Mouse (Mus musculus): Measurements from ENCODE around the gene Ak1.

The Ak1 gene

GRCm38 (mm10) chr2:32628729-32629128 lies 7.2 kb downstream of the Ak1 start:
- DNase-seq = no peak

- DNase-seq = no peak
These were observed 7.9 kb downstream of the Ak1 start for GRCm38 (mm10) chr2:32629276-32629976.

GRCm38 (mm10) chr2:32630036-32630435 lies 8.5 kb downstream of the Ak1 start:
- no peak for DNase-seq

DNA sequence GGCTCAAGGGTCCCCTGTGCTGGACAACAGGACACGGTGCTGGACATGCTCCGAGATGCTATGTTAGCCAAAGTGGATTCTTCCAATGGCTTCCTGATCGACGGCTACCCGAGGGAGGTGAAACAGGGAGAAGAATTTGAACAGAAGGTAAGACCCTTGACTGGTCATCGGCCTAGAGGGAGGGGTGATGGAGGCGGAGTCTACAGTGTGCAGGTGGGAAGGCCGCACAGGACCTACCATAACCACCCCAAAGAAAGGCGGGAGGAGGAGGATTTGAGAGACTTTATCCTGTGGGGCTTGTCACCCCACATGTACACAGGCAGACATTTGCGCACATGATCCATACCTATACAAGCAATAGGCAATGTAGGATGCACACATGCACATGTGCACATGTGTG lies 9.5 kb downstream of the Ak1 start:
- DNase-seq = no peak

- peak; percentile 81 for DNase-seq
These were observed 10.3 kb downstream of the Ak1 start for GRCm38 (mm10) chr2:32631737-32632394.

DNA sequence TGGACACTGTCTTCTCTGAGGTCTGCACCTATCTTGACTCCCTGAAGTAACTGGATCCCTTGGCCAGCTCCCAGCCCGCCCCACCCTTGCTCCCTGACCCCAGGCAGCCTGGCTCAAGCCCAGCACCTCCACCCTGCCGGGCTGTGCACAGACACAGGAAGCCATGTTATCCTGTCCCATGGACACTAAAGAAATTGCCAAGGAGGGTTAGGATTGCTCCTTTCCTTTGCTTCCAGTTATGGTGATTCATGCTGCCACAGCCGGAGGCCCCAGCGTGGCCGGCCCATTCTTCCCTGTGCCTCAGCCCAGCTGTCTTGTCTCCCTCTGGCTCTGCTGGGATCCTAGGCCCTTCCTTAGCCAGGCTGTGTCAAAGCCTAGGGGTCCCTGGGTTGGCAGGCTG lies 12.1 kb downstream of the Ak1 start:
- DNase-seq = no peak

DNA sequence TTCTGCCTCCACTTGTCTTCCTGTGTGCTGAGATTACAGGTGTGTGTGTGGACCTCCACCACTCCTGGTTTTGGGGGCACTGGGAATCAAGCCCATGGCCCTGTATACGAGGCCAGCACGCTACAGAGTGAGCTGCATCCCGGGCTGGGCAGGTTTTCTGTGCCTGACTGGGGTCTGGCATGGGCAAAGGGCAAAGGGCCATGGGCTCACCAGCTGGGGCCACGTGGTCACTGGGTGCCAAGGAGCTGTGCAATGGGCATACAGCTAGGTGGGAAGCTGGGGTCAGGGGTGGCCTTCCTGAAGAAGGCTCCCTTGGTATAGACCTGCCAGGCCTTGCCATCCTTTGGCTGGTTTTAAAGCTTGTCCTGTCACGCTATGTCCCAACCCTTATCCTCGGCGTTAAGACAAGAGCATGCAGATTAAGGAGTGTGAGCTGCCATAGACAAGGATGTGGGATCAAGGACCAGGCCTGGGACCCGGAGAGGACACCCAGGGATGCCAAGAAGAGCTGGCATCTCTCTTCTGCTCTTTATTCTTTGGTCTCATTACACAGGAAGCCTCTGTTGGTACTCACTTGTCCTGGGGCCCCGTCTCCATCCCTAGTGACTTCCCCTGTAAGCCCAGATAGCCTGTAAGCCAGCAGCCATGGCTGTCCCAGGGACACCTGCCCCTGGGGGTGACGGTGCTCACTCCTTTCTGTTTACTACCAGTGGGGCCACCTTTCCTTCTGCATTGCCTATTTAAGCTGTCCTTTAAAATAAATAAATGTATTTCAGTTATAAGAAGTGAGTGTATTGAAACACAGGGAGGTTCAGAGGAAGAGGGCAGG lies 12.9 kb downstream of the Ak1 start:
- DNase-seq = no peak

GRCm38 (mm10) chr2:32636617-32637016 lies 15.1 kb downstream of the Ak1 start:
- no peak for DNase-seq

DNA sequence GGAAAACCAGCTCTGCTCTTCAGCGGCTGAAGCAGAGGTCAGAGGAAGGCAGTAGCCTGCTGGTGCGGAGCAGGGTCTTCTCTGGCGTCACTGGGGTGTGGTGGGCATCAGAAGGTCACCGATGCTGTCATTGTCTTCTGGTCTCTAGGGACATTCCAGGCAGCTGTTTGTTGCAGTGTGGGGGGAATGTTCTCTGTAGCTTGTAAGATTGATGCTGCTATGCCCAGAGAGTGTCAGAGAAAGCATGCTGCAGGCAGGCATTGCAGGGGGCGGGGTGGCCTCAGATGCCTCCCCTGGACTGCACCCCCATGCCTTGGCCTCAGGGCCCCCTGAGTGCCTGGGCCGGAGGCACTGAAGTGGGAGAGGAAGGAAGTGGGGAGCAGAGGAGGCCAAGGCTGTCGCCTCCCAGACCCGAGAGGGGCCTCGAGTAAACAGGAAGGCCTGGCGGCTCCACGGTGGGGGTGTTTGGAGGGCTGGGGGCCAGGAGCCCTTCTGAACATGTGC lies 16.3 kb downstream of the Ak1 start:
- no peak for DNase-seq

DNA sequence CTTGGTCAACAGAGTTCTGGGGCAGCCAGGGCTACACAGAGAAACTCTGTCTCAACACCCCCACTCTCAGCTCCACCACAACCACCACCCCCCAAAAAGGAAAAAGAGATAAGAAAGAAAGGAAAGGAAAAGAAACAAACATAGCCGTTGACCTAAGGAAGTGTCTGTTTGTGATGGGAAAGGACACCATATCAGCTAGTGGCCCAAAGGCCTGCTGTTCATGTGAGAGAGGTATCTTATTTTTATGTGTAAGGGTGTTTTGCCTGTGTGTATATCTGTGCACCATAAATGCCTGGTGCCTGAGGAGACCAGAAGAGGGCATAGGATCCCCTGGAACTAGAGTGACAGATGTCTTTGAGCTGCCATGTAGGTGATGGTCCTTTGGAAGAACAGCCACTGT lies 18.1 kb downstream of the Ak1 start:
- no peak for DNase-seq

DNA sequence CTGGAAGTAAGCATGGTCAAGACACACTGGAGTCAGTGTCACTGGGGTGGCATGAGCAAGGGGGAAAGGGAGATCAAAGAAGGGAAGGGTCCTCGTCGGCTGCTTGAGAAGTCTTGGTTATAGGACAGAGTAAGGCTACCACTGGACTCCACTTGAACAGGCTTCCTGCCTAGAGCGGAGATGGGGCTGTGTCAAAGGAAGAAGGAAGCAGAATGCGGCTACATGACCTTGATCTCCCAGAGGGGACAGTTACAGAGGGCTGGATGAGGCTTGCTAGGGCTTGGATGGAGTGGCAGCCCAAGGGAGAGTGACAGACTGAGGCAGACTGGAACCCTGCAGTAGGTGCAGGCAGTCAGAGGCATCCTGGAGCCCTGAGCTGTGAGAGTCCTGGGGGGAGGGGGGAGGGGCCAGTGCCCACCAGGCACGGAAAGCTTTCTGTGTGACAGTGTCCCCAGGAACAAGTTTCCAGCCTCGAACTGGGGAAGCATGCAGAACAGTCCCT lies 19.0 kb downstream of the Ak1 start:
- no peak for DNase-seq

DNA sequence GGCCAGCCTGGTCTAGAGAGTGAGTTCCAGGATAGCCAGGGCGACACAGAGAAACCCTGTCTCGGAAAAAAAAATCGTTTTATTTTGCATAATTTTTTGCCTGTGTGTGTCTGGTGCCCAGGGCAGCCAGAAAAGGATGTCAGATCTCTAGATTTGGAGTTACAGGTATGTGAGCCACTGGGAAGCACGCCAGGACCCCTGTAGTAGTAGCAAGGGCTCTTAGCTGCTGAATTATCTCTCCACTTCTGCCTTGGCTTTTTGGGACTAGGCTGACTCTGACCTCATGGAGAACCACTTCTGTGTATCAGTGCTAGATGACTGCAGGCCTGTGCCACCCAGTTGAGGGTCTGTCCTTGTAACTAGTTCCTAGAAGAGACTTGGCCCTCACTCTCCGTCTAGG lies 20.3 kb downstream of the Ak1 start:
- no peak for DNase-seq

DNA sequence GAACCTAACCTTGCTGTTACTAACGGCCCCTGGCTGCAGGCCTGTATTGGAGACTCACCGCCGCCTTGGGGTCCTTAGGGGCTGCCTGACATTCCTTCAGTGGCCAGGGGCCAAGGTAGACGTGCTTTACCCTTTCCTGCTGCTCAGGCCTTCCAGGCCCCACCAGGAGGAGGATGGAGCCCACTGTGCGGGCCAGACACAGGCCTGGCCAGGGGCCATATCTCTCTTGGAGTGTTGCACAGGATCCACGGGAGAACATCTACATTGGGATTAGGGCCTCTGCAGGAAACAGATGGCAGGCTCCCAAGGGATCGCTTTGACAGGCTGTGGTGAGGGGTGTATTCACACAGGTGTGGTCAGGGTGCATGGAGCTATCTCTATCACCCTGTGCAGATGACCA lies 21.3 kb downstream of the Ak1 start:
- DNase-seq = no peak

- no peak for DNase-seq
These were observed 22.5 kb downstream of the Ak1 start for GRCm38 (mm10) chr2:32644083-32644482.

DNA sequence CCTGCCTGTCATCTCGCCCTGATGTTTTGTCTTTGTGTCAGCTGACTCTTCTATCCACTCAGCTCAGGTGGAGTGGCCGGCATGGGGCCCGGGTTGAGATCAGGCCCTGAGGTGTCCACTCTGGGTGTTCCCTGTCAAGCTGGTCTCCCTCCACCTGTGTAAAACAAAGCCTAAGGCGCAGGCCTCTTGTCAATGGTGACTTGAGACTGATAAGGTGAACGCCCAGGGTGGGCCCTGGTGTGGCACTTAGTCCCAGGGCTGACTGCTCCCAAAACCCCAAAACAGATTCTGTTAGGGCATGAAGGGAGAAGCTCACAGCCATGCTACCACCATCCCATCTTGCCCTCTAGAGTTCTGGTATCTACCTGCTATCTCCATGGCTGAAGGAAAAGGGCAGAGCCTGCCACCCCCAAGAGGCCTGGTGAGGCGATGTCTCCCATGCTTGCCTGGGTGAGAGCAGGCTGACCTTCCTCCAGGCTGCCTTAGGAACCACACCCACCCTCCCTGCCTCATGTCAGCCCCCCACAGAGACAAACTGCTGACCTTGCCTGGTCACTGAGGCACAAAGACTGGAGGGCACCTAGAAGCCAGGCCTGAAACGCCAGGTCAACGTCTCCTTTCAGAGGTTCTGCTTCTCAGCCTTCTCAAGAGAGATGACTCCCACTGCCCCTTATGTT lies 23.4 kb downstream of the Ak1 start:
- no peak for DNase-seq

DNA sequence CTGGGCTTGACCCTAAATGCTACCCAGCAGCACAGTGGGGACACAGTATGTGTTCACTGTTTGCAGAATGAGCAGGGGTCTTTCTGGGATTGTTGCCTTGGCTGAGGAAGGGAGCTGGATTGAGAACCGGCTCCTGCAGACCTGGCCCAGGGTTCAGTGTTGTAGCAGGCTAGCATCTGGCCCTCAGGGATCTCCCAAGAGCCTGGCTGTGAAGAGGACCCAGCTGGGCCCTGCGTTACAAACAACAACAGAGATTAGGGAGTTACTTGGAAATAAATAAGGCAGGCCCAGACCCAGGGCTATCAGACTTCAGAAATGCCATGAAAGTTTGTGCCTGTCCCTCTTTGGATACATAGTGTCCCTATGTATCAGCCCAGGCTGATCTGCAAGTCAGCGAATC lies 24.1 kb downstream of the Ak1 start:
- DNase-seq = no peak

- no peak for DNase-seq
These were observed 25.0 kb downstream of the Ak1 start, which contains the start of gene Eng for GRCm38 (mm10) chr2:32646379-32647056. Gene Eng, plus strand, starts transcription at chr2:32646595.

DNA sequence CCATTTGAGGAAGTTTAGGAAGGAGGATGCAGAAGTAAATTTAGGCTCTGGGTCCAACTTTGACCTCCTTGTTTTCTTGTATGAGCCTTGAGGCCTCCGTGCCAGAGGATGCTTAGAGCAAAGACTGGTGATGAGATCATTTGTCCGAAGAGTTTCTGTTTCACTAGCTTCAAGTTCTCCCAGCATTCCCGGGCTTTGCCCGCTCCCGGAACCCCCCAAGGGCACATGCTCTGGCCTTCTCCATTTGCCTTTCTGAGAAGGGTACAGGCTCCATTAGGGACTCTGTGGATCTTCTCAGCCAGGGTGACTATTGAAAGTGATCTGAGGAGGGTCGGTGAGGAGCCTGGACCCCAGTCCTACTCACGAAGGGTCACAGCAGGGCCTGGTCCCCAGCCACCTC lies 25.8 kb downstream of the Ak1 start:
- no peak for DNase-seq

DNA sequence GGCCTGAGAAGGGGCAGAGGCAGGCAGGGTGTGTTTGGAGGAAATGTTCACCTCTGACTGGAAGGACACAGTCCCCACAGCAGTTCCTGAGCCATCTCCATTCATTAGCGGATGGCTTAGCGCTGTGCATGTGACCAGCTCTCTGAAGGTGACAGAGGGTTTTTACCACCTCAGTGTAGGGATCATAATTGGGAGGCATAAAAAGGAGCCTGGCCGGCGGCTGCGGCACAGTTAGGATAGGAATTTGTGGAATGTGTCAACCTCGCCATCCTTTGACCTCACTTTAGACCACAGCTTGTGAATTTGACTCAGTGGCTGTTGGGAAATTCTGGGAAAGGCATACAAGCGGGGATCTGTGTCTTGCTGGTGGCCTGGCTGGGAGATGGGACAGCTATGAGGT lies 32.2 kb downstream of the Ak1 start:
- DNase-seq = no peak

DNA sequence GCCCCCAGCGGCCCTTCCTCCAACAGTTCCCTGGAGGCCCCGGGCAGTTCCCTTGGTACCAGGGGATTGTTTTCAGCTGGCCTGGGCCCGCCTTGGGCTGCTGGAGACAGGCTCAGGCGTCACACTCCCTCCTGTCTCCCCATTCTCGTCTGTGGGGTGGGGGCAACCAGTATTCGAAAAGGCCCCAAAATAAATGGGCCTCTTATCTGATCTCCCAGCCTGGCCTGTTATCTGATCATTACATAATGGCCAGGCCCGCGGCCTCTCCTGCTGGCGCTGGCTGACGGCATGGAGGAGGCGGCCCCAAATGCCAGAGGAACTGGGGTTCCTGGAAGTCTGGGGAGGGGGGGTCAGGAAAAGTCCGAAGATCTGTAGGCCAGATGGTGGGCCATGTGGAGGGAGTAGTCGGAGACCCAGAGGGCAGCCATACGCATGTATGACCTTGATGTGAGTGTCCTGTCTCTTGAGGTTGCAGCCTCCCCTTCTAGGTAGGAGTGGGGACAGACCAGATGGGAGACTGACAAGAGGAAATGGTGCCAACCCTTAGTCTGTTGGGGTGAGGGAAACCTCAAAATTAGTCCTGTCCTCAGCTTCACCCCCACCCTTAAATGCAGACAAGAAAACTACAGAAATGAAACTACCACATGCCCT lies 33.3 kb downstream of the Ak1 start:
- DNase-seq = no peak

DNA sequence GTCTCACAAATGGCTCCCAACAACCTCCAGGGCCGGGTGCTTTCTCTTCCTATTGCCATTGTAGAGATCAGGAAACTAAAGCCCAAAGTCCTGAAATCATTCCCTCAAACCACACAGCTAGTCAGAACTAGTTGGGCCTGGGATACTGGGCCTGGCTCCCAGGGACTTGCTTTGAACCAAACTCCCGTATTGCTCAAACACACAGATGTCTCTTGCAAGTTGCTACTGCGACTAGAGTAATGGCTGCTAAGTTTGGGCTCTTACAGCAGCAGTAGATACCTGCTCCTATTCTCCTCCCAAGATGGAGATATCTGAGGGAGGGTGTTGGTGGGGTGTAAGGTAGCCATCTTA lies 33.8 kb downstream of the Ak1 start:
- no peak for DNase-seq

DNA sequence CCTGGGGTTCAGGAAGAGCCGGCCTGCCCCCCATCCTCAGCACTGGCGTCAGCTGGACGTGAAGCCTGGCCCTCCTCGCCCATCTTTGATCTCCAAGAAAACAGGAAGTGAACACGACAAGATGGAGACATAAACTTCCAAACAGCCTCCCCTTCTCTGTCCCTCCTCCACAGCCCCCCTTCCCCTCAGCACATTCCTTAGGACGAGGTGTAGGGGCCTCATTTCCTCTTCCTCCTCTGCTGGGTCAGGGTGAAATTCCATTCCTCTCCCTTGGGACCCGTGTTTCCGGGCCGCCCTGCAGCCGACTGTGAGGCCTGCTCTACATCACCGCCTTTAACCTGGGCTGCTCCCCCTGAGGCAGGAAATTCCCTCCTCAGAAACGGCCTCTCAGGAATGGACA lies 34.3 kb downstream of the Ak1 start:
- no peak for DNase-seq

Measured in cerebellum, adult 8-10 months (tissue).